Mouse (Mus musculus): Measurements from ENCODE around the gene Ezr. TPM values are rescaled to one million over a fixed set of nuclear protein-coding genes. Genes with fewer than 3 reads are reported as not detected.

Ezr gene
- 281 and 319 TPM in 2 replicates for polyA plus RNA-seq (2015; fragmentation: Nextera tagmentation; extraction: Ambion mirVana)

- Histone ChIP-seq H3K9me3 (ENCODE audit: control insufficient read depth, low read length) (no peaks in the 10 kb centered on the region), H3K4me2 (ENCODE audit: low read depth, low read length) (peak within 1 kb of the TSS; percentile 90), H3K4me1 (ENCODE audit: control insufficient read depth, insufficient read depth, low read length) (peaks cover 8% of the 10 kb centered on the region), H3K27me3 (replicated peaks; ENCODE audit: control insufficient read depth, insufficient read depth, low read length) (no peaks in the 10 kb centered on the region), H3K27ac (ENCODE audit: low read length) (peak within 1 kb of the TSS; percentile 99), H3K9ac (ENCODE audit: low read depth, low read length) (peak within 1 kb of the TSS; percentile 89), H3K36me3 (ENCODE audit: control insufficient read depth, insufficient read depth, low read length) (no peaks in the 10 kb centered on the region), H3K4me3 (ENCODE audit: low read length) (peak within 1 kb of the TSS; percentile 87)
- ATAC-seq = peak; percentile 88
- WGBS = under 1% methylated on average over 52 of the region's 52 CpGs
Measured at GRCm38 (mm10) chr17:6782611-6783005, at the start of gene Ezr. Gene Ezr, minus strand, starts transcription at chr17:6782784.

- no peak for ATAC-seq
- Histone ChIP-seq H3K4me3 (ENCODE audit: low read length) (no peak overlapping the region), H3K36me3 (ENCODE audit: control insufficient read depth, insufficient read depth, low read length) (no peaks in the 10 kb centered on the region), H3K4me1 (ENCODE audit: control insufficient read depth, insufficient read depth, low read length) (0 out of 2 replicates have a peak, but pooled peaks cover 6% of the 10 kb centered on the region), H3K27me3 (replicated peaks; ENCODE audit: control insufficient read depth, insufficient read depth, low read length) (no peaks in the 10 kb centered on the region), H3K9me3 (ENCODE audit: control insufficient read depth, low read length) (no peaks in the 10 kb centered on the region), H3K9ac (ENCODE audit: low read depth, low read length) (no peak overlapping the region), H3K4me2 (ENCODE audit: low read depth, low read length) (no peak overlapping the region), H3K27ac (ENCODE audit: low read length) (no peak overlapping the region)
- WGBS = 57% methylated on average over 1 of the region's 1 CpGs
Measured at GRCm38 (mm10) chr17:6830004-6830592, 47.5 kb upstream of the Ezr start.

GRCm38 (mm10) chr17:6828531-6829150 is 46.1 kb upstream of the Ezr start:
- H3K9ac ChIP-seq (ENCODE audit: low read depth, low read length) = peak overlapping the region; percentile 76
- no peaks in the 10 kb centered on the region for H3K36me3 ChIP-seq (ENCODE audit: control insufficient read depth, insufficient read depth, low read length)
- H3K4me3 ChIP-seq (ENCODE audit: low read length) = peak overlapping the region; percentile 66
- no peaks in the 10 kb centered on the region for H3K27me3 ChIP-seq (replicated peaks; ENCODE audit: control insufficient read depth, insufficient read depth, low read length)
- H3K4me2 ChIP-seq (ENCODE audit: low read depth, low read length) = peak overlapping the region; percentile 84
- WGBS = 47% methylated on average over 7 of the region's 7 CpGs
- H3K27ac ChIP-seq (ENCODE audit: low read length) = peak overlapping the region; percentile 99
- H3K4me1 ChIP-seq (ENCODE audit: control insufficient read depth, insufficient read depth, low read length) = 0 out of 2 replicates have a peak, but pooled peaks cover 6% of the 10 kb centered on the region
- peak; percentile 34; the same call in 1 of the 2 replicates for ATAC-seq
- H3K9me3 ChIP-seq (ENCODE audit: control insufficient read depth, low read length) = no peaks in the 10 kb centered on the region

- H3K36me3 ChIP-seq (ENCODE audit: control insufficient read depth, insufficient read depth, low read length) = no peaks in the 10 kb centered on the region
- 0 out of 2 replicates have a peak, but pooled peaks cover 6% of the 10 kb centered on the region for H3K4me1 ChIP-seq (ENCODE audit: control insufficient read depth, insufficient read depth, low read length)
- peak overlapping the region; percentile 66 for H3K4me3 ChIP-seq (ENCODE audit: low read length)
- ATAC-seq = peak; percentile 98
- H3K9ac ChIP-seq (ENCODE audit: low read depth, low read length) = peak overlapping the region; percentile 76
- no peaks in the 10 kb centered on the region for H3K9me3 ChIP-seq (ENCODE audit: control insufficient read depth, low read length)
- H3K27me3 ChIP-seq (replicated peaks; ENCODE audit: control insufficient read depth, insufficient read depth, low read length) = no peaks in the 10 kb centered on the region
- peak overlapping the region; percentile 99 for H3K27ac ChIP-seq (ENCODE audit: low read length)
- peak overlapping the region; percentile 84 for H3K4me2 ChIP-seq (ENCODE audit: low read depth, low read length)
- under 1% methylated on average over 64 of the region's 64 CpGs for WGBS
Measured at GRCm38 (mm10) chr17:6827740-6828461, 45.3 kb upstream of the Ezr start.

- H3K27me3 ChIP-seq (replicated peaks; ENCODE audit: control insufficient read depth, insufficient read depth, low read length) = no peaks in the 10 kb centered on the region
- 31% methylated on average over 10 of the region's 10 CpGs for whole genome bisulfite sequencing
- H3K36me3 ChIP-seq (ENCODE audit: control insufficient read depth, insufficient read depth, low read length) = no peaks in the 10 kb centered on the region
- 0 out of 2 replicates have a peak, but pooled peaks cover 6% of the 10 kb centered on the region for H3K4me1 ChIP-seq (ENCODE audit: control insufficient read depth, insufficient read depth, low read length)
- no peaks in the 10 kb centered on the region for H3K9me3 ChIP-seq (ENCODE audit: control insufficient read depth, low read length)
- peak overlapping the region; percentile 66 for H3K4me3 ChIP-seq (ENCODE audit: low read length)
- peak overlapping the region; percentile 84 for H3K4me2 ChIP-seq (ENCODE audit: low read depth, low read length)
- H3K9ac ChIP-seq (ENCODE audit: low read depth, low read length) = peak overlapping the region; percentile 76
- peak overlapping the region; percentile 99 for H3K27ac ChIP-seq (ENCODE audit: low read length)
- ATAC-seq = peak; percentile 17
Measured at GRCm38 (mm10) chr17:6827159-6827733, 44.7 kb upstream of the Ezr start.

GRCm38 (mm10) chr17:6816796-6817195 is 34.2 kb upstream of the Ezr start:
- Histone ChIP-seq H3K4me1 (ENCODE audit: control insufficient read depth, insufficient read depth, low read length) (peaks cover 21% of the 10 kb centered on the region), H3K9ac (ENCODE audit: low read depth, low read length) (no peak overlapping the region), H3K9me3 (ENCODE audit: control insufficient read depth, low read length) (no peaks in the 10 kb centered on the region), H3K4me2 (ENCODE audit: low read depth, low read length) (no peak overlapping the region), H3K27ac (ENCODE audit: low read length) (peak overlapping the region; percentile 34; the same call in 1 of the 2 replicates), H3K36me3 (ENCODE audit: control insufficient read depth, insufficient read depth, low read length) (no peaks in the 10 kb centered on the region), H3K27me3 (replicated peaks; ENCODE audit: control insufficient read depth, insufficient read depth, low read length) (no peaks in the 10 kb centered on the region), H3K4me3 (ENCODE audit: low read length) (no peak overlapping the region)
- ATAC-seq = no peak
- 71% methylated on average over 5 of the region's 5 CpGs for WGBS

GRCm38 (mm10) chr17:6816151-6816550 is 33.6 kb upstream of the Ezr start:
- peaks cover 23% of the 10 kb centered on the region for H3K4me1 ChIP-seq (ENCODE audit: control insufficient read depth, insufficient read depth, low read length)
- ATAC-seq = peak; percentile 78
- WGBS = 60% methylated on average over 1 of the region's 1 CpGs

GRCm38 (mm10) chr17:6814656-6815055 is 32.1 kb upstream of the Ezr start:
- peak overlapping the region; percentile 39; the same call in 1 of the 2 replicates for H3K9ac ChIP-seq (ENCODE audit: low read depth, low read length)
- no peak overlapping the region for H3K4me3 ChIP-seq (ENCODE audit: low read length)
- H3K9me3 ChIP-seq (ENCODE audit: control insufficient read depth, low read length) = no peaks in the 10 kb centered on the region
- no peaks in the 10 kb centered on the region for H3K36me3 ChIP-seq (ENCODE audit: control insufficient read depth, insufficient read depth, low read length)
- peak overlapping the region; percentile 33 for H3K27ac ChIP-seq (ENCODE audit: low read length)
- H3K27me3 ChIP-seq (replicated peaks; ENCODE audit: control insufficient read depth, insufficient read depth, low read length) = no peaks in the 10 kb centered on the region
- H3K4me1 ChIP-seq (ENCODE audit: control insufficient read depth, insufficient read depth, low read length) = peaks cover 23% of the 10 kb centered on the region
- no peak overlapping the region for H3K4me2 ChIP-seq (ENCODE audit: low read depth, low read length)
- peak; percentile 16; the same call in 1 of the 2 replicates for ATAC-seq
- 21% methylated on average over 4 of the region's 4 CpGs for WGBS

More at GRCm38 (mm10) chr17:6816151-6816550, 33.6 kb upstream of the Ezr start:
- H3K27me3 ChIP-seq (replicated peaks; ENCODE audit: control insufficient read depth, insufficient read depth, low read length) = no peaks in the 10 kb centered on the region
- no peaks in the 10 kb centered on the region for H3K36me3 ChIP-seq (ENCODE audit: control insufficient read depth, insufficient read depth, low read length)
- no peak overlapping the region for H3K9ac ChIP-seq (ENCODE audit: low read depth, low read length)
- peak overlapping the region; percentile 34; the same call in 1 of the 2 replicates for H3K27ac ChIP-seq (ENCODE audit: low read length)
- H3K4me2 ChIP-seq (ENCODE audit: low read depth, low read length) = no peak overlapping the region
- H3K9me3 ChIP-seq (ENCODE audit: control insufficient read depth, low read length) = no peaks in the 10 kb centered on the region
- no peak overlapping the region for H3K4me3 ChIP-seq (ENCODE audit: low read length)

- H3K4me2 ChIP-seq (ENCODE audit: low read depth, low read length) = no peak overlapping the region
- peaks cover 34% of the 10 kb centered on the region for H3K4me1 ChIP-seq (ENCODE audit: control insufficient read depth, insufficient read depth, low read length)
- H3K27me3 ChIP-seq (replicated peaks; ENCODE audit: control insufficient read depth, insufficient read depth, low read length) = no peaks in the 10 kb centered on the region
- H3K36me3 ChIP-seq (ENCODE audit: control insufficient read depth, insufficient read depth, low read length) = no peaks in the 10 kb centered on the region
- no peak overlapping the region for H3K9ac ChIP-seq (ENCODE audit: low read depth, low read length)
- ATAC-seq = no peak
- peak overlapping the region; percentile 46 for H3K27ac ChIP-seq (ENCODE audit: low read length)
- no peak overlapping the region for H3K4me3 ChIP-seq (ENCODE audit: low read length)
- 14% methylated on average over 3 of the region's 3 CpGs for WGBS
- no peaks in the 10 kb centered on the region for H3K9me3 ChIP-seq (ENCODE audit: control insufficient read depth, low read length)
Measured at GRCm38 (mm10) chr17:6812851-6813191, 30.2 kb upstream of the Ezr start.

All from intestine, embryonic 16.5 days (tissue).